Mouse (Mus musculus) kidney, adult 10 weeks (tissue): ENCODE measurements around the gene Mcemp1. TPM values are rescaled to one million over a fixed set of nuclear protein-coding genes. Genes with fewer than 3 reads are reported as not detected.

Experiments used
- polyA plus RNA-seq: library from polyadenylated mRNA; stranded (reverse); fragments of 350-450 nt; fragmentation: Illumina TruSeq; extraction: RNeasy Lipid Tissue Mini Kit (QIAGEN cat#74804); gene quantifications from one replicate; pipeline ENCODE4 v1.2.3, GENCODE M21; 2014; ENCODE audit warnings: low read depth, low replicate concordance

Mcemp1 gene
- polyA plus RNA-seq: not detected

DNA sequence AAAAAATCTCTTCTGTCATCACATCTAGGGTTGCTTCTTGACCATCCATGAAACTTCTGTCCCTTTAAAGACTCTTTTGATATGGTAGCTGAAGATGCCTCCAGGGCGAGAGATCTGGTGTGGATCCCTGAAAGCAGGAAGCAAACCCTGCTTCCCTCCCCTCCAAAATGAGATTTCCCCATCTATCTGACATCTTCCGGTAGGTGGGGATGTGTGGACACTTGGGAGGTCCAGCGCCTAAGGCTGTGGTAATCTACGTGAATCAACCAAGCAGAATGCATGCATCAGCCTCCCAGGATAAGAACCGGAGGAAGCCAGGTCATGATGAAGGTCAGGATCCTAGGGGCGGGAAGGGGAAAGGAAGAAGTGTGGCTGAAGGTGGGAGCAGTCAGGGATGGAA is at the start of gene Mcemp1:
Mcemp1 (plus strand) TSS at position 248 of the 400 bp plus-strand sequence.

DNA sequence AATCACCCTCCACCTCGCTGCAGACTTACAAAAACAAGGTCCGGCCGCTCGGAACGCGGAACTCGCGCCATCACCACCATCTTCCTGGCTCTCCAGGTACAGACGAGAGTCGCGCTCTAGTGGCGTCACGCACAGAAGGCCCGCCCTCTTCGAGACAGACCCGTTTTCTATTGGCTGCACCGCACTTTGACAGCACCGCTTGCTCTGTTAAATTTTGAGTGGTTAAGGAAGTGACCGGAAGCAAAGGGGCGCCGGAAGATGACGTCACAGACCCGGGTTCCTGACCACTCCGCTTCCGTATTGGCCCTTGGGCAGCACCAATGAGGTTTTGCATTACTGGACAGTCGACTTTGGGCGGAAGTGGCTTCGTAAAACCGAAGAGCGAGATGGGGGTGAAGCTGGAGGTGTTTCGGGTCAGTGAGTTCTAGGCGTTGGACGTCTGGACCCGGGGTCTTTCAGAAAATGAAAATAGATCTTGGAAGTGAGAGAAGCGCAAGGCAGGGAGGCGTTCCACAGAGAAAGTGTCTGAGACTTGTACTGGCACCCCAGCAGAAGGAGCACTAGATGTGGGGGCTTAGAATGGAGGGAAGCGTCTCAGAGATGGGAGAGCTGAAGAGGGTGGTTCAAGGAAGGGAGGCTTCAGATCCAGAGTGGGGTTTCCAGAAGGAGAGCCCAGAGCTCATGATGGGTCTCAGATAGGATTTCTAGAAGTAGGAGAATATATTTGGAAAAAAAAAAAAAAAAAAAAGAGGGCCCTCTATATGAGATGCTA is 44.2 kb upstream of the Mcemp1 start, which contains the start of the genes Xab2 and Pet100:
Xab2 (minus strand) TSS at position 118 of the 772 bp plus-strand sequence.
Pet100 (plus strand) TSS at position 350 of the 772 bp plus-strand sequence.

DNA sequence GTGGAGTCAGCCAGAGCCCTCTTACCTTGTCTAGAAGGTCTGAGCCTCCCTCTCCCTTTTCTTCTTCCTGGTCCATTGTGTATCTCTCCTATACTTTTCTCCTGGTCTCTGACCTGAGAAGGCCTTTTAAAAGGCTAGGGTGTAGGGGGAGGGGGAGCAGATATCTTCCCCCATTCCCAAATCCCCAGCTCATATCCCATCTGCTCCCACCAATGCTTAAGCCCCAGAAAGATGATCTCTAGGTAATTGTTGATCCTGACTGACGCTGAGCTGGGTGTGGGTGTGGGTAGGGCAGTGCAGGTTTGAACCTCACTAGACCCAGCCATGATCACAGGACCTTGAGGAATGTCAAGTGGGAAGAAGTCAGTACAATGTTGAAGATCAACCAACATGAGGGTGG is 40.1 kb upstream of the Mcemp1 start, which contains the start of gene Pcp2:
Pcp2 (minus strand) TSS at position 101 of the 400 bp plus-strand sequence.

DNA sequence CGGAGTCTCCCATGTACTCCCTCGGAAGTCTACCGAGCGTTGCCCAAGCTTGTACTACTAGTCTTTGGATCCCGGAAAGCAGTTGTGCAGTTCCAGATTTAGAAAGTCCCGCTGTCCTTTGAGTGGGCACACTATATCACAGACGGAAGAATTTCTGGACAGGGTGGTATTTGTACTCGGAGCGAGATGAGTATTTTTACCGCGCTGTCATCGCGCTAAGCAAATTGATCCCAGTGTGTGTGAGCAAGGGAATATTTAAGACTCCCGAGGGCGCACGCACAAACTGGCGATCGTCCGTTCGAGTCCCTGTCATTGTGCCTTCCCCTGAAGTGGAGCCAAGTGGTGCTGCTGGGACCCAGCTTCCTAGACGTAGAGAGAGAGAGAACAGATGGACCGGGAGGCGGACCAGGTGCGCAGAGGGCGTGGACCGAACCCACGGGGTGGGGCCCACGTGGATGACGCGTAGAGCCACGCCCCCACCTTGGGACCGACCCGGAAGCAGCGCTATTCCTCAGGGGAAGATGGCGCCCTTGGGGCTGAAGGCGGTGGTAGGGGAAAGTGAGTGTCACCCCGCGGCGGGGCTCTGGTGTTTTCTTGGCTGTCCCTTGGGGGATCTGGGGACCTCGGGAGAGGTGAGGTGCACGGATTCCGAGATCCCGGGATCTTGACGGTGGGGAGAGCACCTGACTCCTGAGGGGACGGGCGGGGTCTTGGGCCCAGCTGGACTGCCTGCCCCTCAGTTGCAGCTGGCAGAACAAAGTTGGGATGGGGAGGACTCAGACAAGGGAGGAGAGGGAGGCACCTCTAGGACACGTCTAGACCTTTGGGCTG is 34.7 kb upstream of the Mcemp1 start, which contains the start of gene Stxbp2:
Stxbp2 (plus strand) TSS at position 309 of the 831 bp plus-strand sequence.

DNA sequence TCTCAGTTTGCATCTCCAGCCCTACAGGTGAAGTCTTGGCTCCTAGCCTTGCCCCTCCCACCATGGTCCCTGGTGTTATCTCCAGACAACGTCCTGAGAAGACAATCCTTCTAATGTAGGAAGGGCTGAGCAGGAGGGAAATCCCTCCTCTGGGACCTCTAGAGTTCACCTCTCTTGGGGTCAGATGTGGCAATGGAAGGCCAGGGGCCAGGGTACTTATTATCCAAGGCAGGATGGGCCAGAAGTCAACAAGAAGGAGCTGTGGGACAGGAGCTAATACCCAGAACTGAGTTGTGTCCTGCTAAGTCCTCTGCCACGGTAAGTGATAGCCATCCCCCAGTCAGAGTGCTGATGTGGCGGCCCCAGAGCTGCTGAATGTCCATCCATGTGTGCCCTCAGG is 10.0 kb upstream of the Mcemp1 start, which contains the start of gene Retn:
Retn (plus strand) TSS at position 245 of the 400 bp plus-strand sequence.

DNA sequence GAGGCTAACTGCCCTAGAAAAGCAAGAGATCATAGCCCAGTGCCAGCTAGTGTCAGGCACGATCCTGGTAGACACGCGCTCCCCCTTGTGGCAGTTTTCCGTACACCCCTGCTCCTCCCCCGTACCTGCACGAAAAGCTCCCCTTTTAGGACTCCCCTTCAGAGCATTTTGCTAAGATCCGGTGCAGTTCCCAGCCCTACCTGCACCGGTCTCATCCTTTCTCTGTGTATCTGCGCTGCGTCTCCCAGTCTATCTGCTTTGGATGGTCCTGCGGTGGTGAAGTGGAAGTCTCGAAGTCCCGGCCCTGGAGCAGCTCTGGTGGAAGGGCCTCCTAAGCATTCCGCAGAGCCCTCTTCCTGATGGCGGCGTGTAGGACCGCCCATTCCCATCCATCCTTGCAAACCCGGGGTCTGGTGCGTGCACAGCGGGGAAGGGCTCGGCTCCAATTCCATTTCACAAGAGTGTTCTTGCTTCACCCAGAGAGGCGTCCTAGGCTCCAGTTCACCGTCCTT is 6.5 kb downstream of the Mcemp1 start, which contains the start of gene Fcor:
Fcor (minus strand) TSS at position 383 of the 512 bp plus-strand sequence.

DNA sequence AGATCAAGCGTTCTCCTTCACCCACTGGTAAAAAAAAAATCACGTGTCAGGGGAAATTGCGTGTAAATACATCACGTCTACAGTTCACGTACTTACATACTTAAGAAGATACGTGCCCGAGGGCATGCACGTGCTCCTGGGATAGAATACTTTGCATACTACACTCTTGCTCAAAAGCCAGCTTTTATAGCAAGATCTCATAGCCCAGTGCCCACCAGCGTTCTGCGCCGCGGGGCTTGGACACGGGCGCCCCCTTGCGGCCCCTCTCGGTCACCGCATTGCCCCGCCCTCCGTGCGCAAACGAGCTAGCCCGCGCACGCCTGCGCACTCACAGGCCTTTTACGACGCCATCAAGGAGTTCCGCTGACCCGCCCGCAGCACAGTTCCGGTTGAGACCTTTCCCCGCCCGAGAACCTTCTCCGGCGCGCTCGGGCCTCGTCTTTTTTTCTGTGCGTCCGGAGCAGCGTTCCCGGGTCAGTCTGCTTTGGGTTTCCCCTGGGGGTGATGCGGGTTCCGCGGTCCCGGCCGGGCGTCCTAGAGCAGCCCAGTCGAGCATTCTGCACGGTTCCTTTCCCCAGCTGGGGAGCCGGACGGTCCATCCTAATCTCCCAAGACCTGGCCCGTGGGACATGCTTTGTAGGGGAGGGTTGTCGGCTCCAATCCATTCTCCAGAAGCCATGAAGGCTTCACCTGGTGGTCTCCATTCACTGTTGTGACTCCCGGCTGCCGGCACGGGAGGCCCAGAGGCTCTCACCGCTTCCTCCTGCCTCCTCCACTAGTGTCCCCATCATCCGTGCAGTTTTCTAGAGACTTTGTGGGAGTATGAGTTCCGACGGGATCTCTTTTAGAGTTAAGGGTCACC is 10.8 kb downstream of the Mcemp1 start, which contains the start of gene Trappc5:
Trappc5 (plus strand) TSS at position 169 of the 862 bp plus-strand sequence.

DNA sequence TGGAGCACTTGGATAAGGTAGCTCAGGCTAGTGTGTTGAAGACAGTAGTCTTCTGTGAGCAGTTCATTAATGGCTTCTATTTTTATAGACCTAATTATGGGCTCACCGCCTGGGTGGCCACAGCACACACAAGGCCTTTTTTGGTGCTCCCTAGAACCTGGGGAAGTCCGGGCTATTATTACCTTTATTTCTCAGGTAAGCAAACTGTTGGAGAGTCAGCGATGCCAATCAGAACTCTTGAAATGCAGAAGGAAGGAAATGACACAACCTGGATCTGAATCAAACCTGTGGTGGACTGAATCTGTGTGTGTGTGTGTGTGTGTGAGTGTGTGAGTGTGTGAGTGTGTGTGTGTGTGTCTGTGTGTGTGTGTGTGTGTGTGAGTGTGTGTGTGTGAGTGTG is 28.6 kb downstream of the Mcemp1 start, which contains the start of gene Fcer2a:
Fcer2a (minus strand) TSS at position 55 of the 400 bp plus-strand sequence.

Other genes starting within 250 kb of the Mcemp1 start
- gene Pex11g, start 198.1 kb upstream of the Mcemp1 start, polyA plus RNA-seq: 1.5 TPM
- gene Tex45, start 194.9 kb upstream of the Mcemp1 start, polyA plus RNA-seq: not detected
- 2.0 TPM for gene Zfp358, start 172.6 kb upstream of the Mcemp1 start, polyA plus RNA-seq
- 9.3 TPM for gene Mcoln1, start 165.3 kb upstream of the Mcemp1 start, polyA plus RNA-seq
- gene Pnpla6, start 150.4 kb upstream of the Mcemp1 start, polyA plus RNA-seq: 8.4 TPM
- gene C330021F23Rik, start 97.8 kb upstream of the Mcemp1 start, polyA plus RNA-seq: 2.2 TPM
- 1.6 TPM for gene Camsap3, start 78.5 kb upstream of the Mcemp1 start, polyA plus RNA-seq
- gene Xab2, start 44.4 kb upstream of the Mcemp1 start, polyA plus RNA-seq: 0.12 TPM
- gene Pet100, start 44.2 kb upstream of the Mcemp1 start, polyA plus RNA-seq: 17.4 TPM
- not detected for gene Pcp2, start 40.2 kb upstream of the Mcemp1 start, polyA plus RNA-seq
- gene Stxbp2, start 34.8 kb upstream of the Mcemp1 start, polyA plus RNA-seq: 18.8 TPM
- 1.3 TPM for gene Retn, start 10.0 kb upstream of the Mcemp1 start, polyA plus RNA-seq
- not detected for gene Fcor, start 6.6 kb downstream of the Mcemp1 start, polyA plus RNA-seq
- gene Trappc5, start 10.5 kb downstream of the Mcemp1 start, polyA plus RNA-seq: 7.9 TPM
- gene Fcer2a, start 28.4 kb downstream of the Mcemp1 start, polyA plus RNA-seq: not detected
- not detected for gene Clec4g, start 54.9 kb downstream of the Mcemp1 start, polyA plus RNA-seq
- 3.9 TPM for gene Cd209a, start 83.2 kb downstream of the Mcemp1 start, polyA plus RNA-seq
- not detected for gene Cd209e, start 188.6 kb downstream of the Mcemp1 start, polyA plus RNA-seq
- gene Cd209d, start 212.8 kb downstream of the Mcemp1 start, polyA plus RNA-seq: not detected